Mouse (Mus musculus): ENCODE data around the gene Aph1a.
A peak's percentile ranks its signal among the peaks of the same experiment; 100 is the strongest.
"Not testable (repeated sequence)": the region's sequence is repeated elsewhere in the genome, so short reads cannot be mapped to it uniquely, and the experiment has no call there.

Gene Aph1a

GRCm38 (mm10) chr3:95893606-95894316 lies at the start of gene Aph1a:
TSS of gene Aph1a (plus strand) at chr3:95893969.
- peak; percentile 85 for DNase-seq (ENCODE audit: low spot score)

GRCm38 (mm10) chr3:95850611-95851010 lies 43.2 kb upstream of the Aph1a start:
- DNase-seq (ENCODE audit: low spot score): no peak

GRCm38 (mm10) chr3:95851317-95851716 lies 42.5 kb upstream of the Aph1a start:
- no peak for DNase-seq (ENCODE audit: low spot score)

GRCm38 (mm10) chr3:95855502-95856089 lies 38.2 kb upstream of the Aph1a start, which contains the start of gene Prpf3:
TSS of gene Prpf3 (minus strand) at chr3:95855885.
- DNase-seq (ENCODE audit: low spot score): peak; percentile 96

- no peak for DNase-seq (ENCODE audit: low spot score)
Measured at GRCm38 (mm10) chr3:95856115-95856514, 37.7 kb upstream of the Aph1a start.

- not testable (repeated sequence) for DNase-seq (ENCODE audit: low spot score)
Measured at GRCm38 (mm10) chr3:95857050-95857449, 36.7 kb upstream of the Aph1a start.

- DNase-seq (ENCODE audit: low spot score): not testable (repeated sequence)
Measured at GRCm38 (mm10) chr3:95858278-95858677, 35.5 kb upstream of the Aph1a start.

GRCm38 (mm10) chr3:95860323-95860722 lies 33.4 kb upstream of the Aph1a start:
- DNase-seq (ENCODE audit: low spot score): no peak

GRCm38 (mm10) chr3:95861216-95861615 lies 32.6 kb upstream of the Aph1a start:
- no peak for DNase-seq (ENCODE audit: low spot score)

- DNase-seq (ENCODE audit: low spot score): peak; percentile 54
Measured at GRCm38 (mm10) chr3:95861796-95862195, 32.0 kb upstream of the Aph1a start.

GRCm38 (mm10) chr3:95863578-95863977 lies 30.2 kb upstream of the Aph1a start:
- DNase-seq (ENCODE audit: low spot score): no peak

GRCm38 (mm10) chr3:95865050-95865449 lies 28.7 kb upstream of the Aph1a start:
- DNase-seq (ENCODE audit: low spot score): no peak

GRCm38 (mm10) chr3:95865571-95865970 lies 28.2 kb upstream of the Aph1a start:
- DNase-seq (ENCODE audit: low spot score): no peak

GRCm38 (mm10) chr3:95866071-95866470 lies 27.7 kb upstream of the Aph1a start:
- DNase-seq (ENCODE audit: low spot score): no peak

GRCm38 (mm10) chr3:95867408-95867807 lies 26.4 kb upstream of the Aph1a start:
- DNase-seq (ENCODE audit: low spot score): no peak

- no peak for DNase-seq (ENCODE audit: low spot score)
Measured at GRCm38 (mm10) chr3:95870976-95871375, 22.8 kb upstream of the Aph1a start.

- DNase-seq (ENCODE audit: low spot score): peak; percentile 76
Measured at GRCm38 (mm10) chr3:95871392-95871867, 22.3 kb upstream of the Aph1a start, which contains the start of gene Mrps21. TSS of gene Mrps21 (minus strand) at chr3:95871519.

- DNase-seq (ENCODE audit: low spot score): no peak
Measured at GRCm38 (mm10) chr3:95872048-95872447, 21.7 kb upstream of the Aph1a start.

- DNase-seq (ENCODE audit: low spot score): no peak
Measured at GRCm38 (mm10) chr3:95879063-95879462, 14.7 kb upstream of the Aph1a start.

GRCm38 (mm10) chr3:95881979-95882815 lies 11.6 kb upstream of the Aph1a start, which contains the start of gene Ciart:
TSS of gene Ciart (minus strand) at chr3:95882251.
- peak; percentile 88 for DNase-seq (ENCODE audit: low spot score)

GRCm38 (mm10) chr3:95882816-95883425 lies 10.8 kb upstream of the Aph1a start:
- peak; percentile 65 for DNase-seq (ENCODE audit: low spot score)

GRCm38 (mm10) chr3:95884400-95884799 lies 9.4 kb upstream of the Aph1a start:
- DNase-seq (ENCODE audit: low spot score): no peak

Measured in urinary bladder, postnatal 25 days (tissue).